Mouse (Mus musculus) intestine, embryonic 14.5 days (tissue): ENCODE results near the gene Rspo1. TPM values are rescaled to one million over a fixed set of nuclear protein-coding genes. Genes with fewer than 3 reads are reported as not detected.

Experiments used
- polyA plus RNA-seq: library from polyadenylated mRNA; unstranded; fragments of >200 nt; fragmentation: Nextera tagmentation; extraction: Ambion mirVana; gene quantifications from 2 replicates; pipeline ENCODE4 v1.2.1, GENCODE M21; 2014

Gene Rspo1
- polyA plus RNA-seq, 1 experiment from 2014 or later, result 13.9 TPM

Other genes starting within 250 kb of the Rspo1 start
- gene Inpp5b, start 244.6 kb upstream of the Rspo1 start, polyA plus RNA-seq, result 29.4 and 31.2 TPM in 2 replicates
- 11.9 and 13.2 TPM in 2 replicates for gene Mtf1, start 184.3 kb upstream of the Rspo1 start, polyA plus RNA-seq
- 41.6 and 41.7 TPM in 2 replicates for gene Yrdc, start 135.8 kb upstream of the Rspo1 start, polyA plus RNA-seq
- gene 1110065P20Rik, start 135.2 kb upstream of the Rspo1 start, polyA plus RNA-seq, result 46.0 and 54.4 TPM in 2 replicates
- 1.0 and 1.5 TPM in 2 replicates for gene Maneal, start 124.3 kb upstream of the Rspo1 start, polyA plus RNA-seq
- 0.19 and 0.20 TPM in 2 replicates for gene Epha10, start 105.5 kb upstream of the Rspo1 start, polyA plus RNA-seq
- gene 9930104L06Rik, start 49.4 kb upstream of the Rspo1 start, polyA plus RNA-seq, result 4.4 and 4.8 TPM in 2 replicates
- 138 TPM in 2 replicates for gene Cdca8, start 47.1 kb upstream of the Rspo1 start, polyA plus RNA-seq
- 76.2 and 96.4 TPM in 2 replicates for gene Gnl2, start 30.2 kb downstream of the Rspo1 start, polyA plus RNA-seq
- gene Dnali1, start 79.3 kb downstream of the Rspo1 start, polyA plus RNA-seq, result 0.14 TPM in 1 of 2 replicates, not detected in the other
- 28.8 and 30.4 TPM in 2 replicates for gene Snip1, start 80.2 kb downstream of the Rspo1 start, polyA plus RNA-seq
- 60.2 and 63.0 TPM in 2 replicates for gene Meaf6, start 98.7 kb downstream of the Rspo1 start, polyA plus RNA-seq
- gene Zc3h12a, start 141.4 kb downstream of the Rspo1 start, polyA plus RNA-seq, result 0.81 and 1.2 TPM in 2 replicates